Mouse (Mus musculus) midbrain, embryonic 10.5 days (tissue): ENCODE results near the gene Ncor1. TPM values are rescaled to one million over a fixed set of nuclear protein-coding genes. Genes with fewer than 3 reads are reported as not detected.

Experiments
- DNase-seq: peaks from one replicate; pipeline ENCODE4 v3.0.0-alpha.2; 2017; ENCODE audit warnings: low spot score
- H3K27ac ChIP-seq: fragments of 300-500 bp; sonication (generic); replicated peaks from 2 replicates; pipeline ENCODE4 v1.5.1; 2016; ENCODE audit warnings: mild to moderate bottlenecking
- H3K27me3 ChIP-seq: fragments of 300-500 bp; sonication (generic); 2 replicates; pipeline ENCODE4 v1.6.1; 2016; ENCODE audit warnings: low read depth, mild to moderate bottlenecking; ENCODE audit not compliant: poor library complexity, severe bottlenecking
- H3K36me3 ChIP-seq: fragments of 300-500 bp; sonication (generic); 2 replicates; pipeline ENCODE4 v1.6.1; 2016; ENCODE audit warnings: mild to moderate bottlenecking, moderate library complexity
- H3K4me1 ChIP-seq: fragments of 300-500 bp; sonication (generic); 2 replicates; pipeline ENCODE4 v1.6.1; 2016
- H3K4me3 ChIP-seq: fragments of 300-500 bp; sonication (generic); 2 replicates; pipeline ENCODE4 v1.5.1; 2016; ENCODE audit warnings: mild to moderate bottlenecking, moderate library complexity
- H3K9me3 ChIP-seq: fragments of 300-500 bp; sonication (generic); replicated peaks from 2 replicates; pipeline ENCODE4 v1.6.1; 2016; ENCODE audit warnings: mild to moderate bottlenecking
- WGBS: fragments of 180-500 bp; shearing (Covaris S2); methylation state at CpG from one replicate; pipeline ENCODE4 v1.1.7; 2016; 5-methylcytosine and 5-hydroxymethylcytosine counted together
- polyA plus RNA-seq: library from polyadenylated mRNA; unstranded; fragments of >200 nt; fragmentation: Nextera tagmentation; extraction: Ambion mirVana; gene quantifications from 2 replicates; pipeline ENCODE4 v1.2.1, GENCODE M21; 2016

Gene Ncor1
- polyA plus RNA-seq, 1 experiment from 2014 or later: 120 TPM

GRCm38 (mm10) chr11:62277086-62277485, 181.3 kb downstream of the Ncor1 start:
- DNase-seq: no peak
- H3K9me3 ChIP-seq: no peaks in the 10 kb centered on the region
- no peaks in the 10 kb centered on the region for H3K27me3 ChIP-seq
- H3K36me3 ChIP-seq: no peaks in the 10 kb centered on the region
- H3K4me3 ChIP-seq: no peak overlapping the region
- 62% methylated on average over 8 of the region's 8 CpGs for WGBS
- no peak overlapping the region for H3K27ac ChIP-seq
- peaks cover 10% of the 10 kb centered on the region for H3K4me1 ChIP-seq

DNA sequence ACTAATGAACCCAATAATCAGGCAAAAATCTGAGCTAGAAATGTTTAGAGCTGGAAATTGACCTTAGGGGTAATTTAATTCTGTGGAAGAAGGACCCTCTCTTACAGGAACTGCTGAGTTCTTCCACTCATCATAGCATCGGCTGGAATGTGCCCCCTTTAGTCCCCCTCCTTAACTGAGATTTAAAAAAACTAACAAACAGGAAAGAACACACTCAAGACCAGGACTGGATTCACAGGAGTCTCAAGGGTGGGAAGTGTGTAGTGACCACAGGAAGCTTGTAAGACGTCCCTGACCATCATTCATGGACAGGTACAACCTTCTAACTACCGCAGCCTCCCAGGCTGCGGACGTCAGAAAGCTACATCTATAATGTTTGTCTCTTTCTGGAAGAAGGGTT, 187.5 kb downstream of the Ncor1 start:
- DNase-seq: no peak

GRCm38 (mm10) chr11:62269097-62269496, 189.2 kb downstream of the Ncor1 start:
- Histone ChIP-seq H3K9me3 (no peaks in the 10 kb centered on the region), H3K4me1 (peaks cover 38% of the 10 kb centered on the region), H3K4me3 (no peak overlapping the region), H3K27ac (no peak overlapping the region), H3K27me3 (peaks cover 29% of the 10 kb centered on the region; the same call in 1 of the 2 replicates), H3K36me3 (no peaks in the 10 kb centered on the region)
- 83% methylated on average over 12 of the region's 12 CpGs for WGBS
- no peak for DNase-seq

More for the DNA sequence above, 187.5 kb downstream of the Ncor1 start:
- no peaks in the 10 kb centered on the region for H3K36me3 ChIP-seq
- H3K27me3 ChIP-seq: peaks cover 21% of the 10 kb centered on the region; the same call in 1 of the 2 replicates
- H3K9me3 ChIP-seq: no peaks in the 10 kb centered on the region
- 67% methylated on average over 5 of the region's 5 CpGs for WGBS
- H3K27ac ChIP-seq: no peak overlapping the region
- peaks cover 29% of the 10 kb centered on the region for H3K4me1 ChIP-seq
- no peak overlapping the region for H3K4me3 ChIP-seq

DNA sequence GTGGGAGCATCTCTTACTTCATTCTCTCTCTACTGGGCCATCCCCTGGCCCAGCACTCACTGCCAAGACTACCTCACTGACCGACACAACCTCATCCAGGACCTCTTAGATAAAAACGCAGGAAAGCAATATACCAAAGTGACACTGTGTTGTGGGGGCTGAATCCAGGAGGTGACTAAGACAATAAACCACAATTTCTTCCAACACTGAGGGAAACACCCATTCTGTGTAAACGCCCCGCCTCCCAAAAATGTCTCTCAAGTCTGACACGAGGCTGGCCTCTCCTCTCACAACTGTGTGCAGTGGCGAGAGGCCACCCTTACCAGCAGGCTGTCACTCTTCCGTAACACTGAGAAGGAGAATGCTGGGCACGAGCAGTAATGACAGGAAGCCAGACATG, 190.0 kb downstream of the Ncor1 start:
- DNase-seq: no peak
- H3K4me1 ChIP-seq: peaks cover 42% of the 10 kb centered on the region
- H3K36me3 ChIP-seq: no peaks in the 10 kb centered on the region
- no peak overlapping the region for H3K4me3 ChIP-seq
- peaks cover 33% of the 10 kb centered on the region; the same call in 1 of the 2 replicates for H3K27me3 ChIP-seq
- no peaks in the 10 kb centered on the region for H3K9me3 ChIP-seq
- WGBS: 84% methylated on average over 8 of the region's 8 CpGs
- no peak overlapping the region for H3K27ac ChIP-seq

DNA sequence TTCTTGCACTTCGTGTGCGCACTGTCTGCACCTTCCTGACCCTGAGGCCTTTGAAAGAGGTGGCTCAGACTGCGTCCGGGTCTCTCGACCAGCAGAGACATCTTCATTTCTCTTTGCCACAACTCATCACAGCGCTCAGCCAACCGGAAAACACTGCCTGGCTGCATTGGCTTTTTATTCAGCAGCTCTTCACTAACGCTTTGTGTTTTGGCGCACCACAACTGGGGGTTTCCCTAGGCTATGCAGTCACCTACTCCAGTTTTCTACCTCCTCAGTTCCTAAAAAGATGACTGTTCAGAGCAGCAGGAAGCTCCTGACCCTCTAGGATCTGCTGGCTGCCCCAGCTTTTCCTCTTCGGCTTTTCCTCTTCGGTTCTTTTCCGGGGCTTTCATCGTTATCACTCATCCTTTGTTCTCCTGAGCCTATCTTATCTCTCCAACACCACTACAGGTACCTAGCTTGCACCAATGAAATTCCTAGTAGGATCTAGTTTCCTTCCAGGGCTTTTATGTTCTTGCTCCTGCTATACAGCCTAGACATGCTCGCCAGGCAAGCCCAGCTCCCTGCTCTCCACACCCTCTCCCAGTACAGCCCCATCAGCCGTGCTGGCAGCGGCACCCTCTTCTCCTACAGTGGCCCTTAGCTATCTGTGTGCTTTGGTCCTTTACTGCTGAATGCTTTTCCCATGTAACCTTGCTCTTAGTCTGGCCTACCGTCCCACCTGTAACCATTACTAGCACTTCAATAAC, 191.7 kb downstream of the Ncor1 start:
- DNase-seq: peak; percentile 35
- peak overlapping the region; percentile 49; the same call in 1 of the 2 replicates for H3K27ac ChIP-seq
- no peak overlapping the region for H3K4me3 ChIP-seq
- 51% methylated on average over 17 of the region's 17 CpGs for WGBS
- H3K27me3 ChIP-seq: peaks cover 34% of the 10 kb centered on the region; the same call in 1 of the 2 replicates
- H3K4me1 ChIP-seq: peaks cover 51% of the 10 kb centered on the region
- H3K9me3 ChIP-seq: no peaks in the 10 kb centered on the region
- no peaks in the 10 kb centered on the region for H3K36me3 ChIP-seq

Other genes with a start within 250 kb of the Ncor1 start
- gene Adora2b, start 209.6 kb downstream of the Ncor1 start, polyA plus RNA-seq: 3.9 and 4.5 TPM in 2 replicates
- gene Zswim7, start 177.2 kb downstream of the Ncor1 start, polyA plus RNA-seq: 15.6 and 16.8 TPM in 2 replicates
- gene Ttc19, start 177.1 kb downstream of the Ncor1 start, polyA plus RNA-seq: 15.7 and 17.6 TPM in 2 replicates
- 16.4 and 17.9 TPM in 2 replicates for gene Pigl, start 81 bp downstream of the Ncor1 start, polyA plus RNA-seq
- gene Cenpv, start 80.7 kb upstream of the Ncor1 start, polyA plus RNA-seq: 41.7 and 53.7 TPM in 2 replicates
- 3,322 and 3,606 TPM in 2 replicates for gene Ubb, start 92.6 kb upstream of the Ncor1 start, polyA plus RNA-seq
- 3.5 and 6.4 TPM in 2 replicates for gene Trpv2, start 115.9 kb upstream of the Ncor1 start, polyA plus RNA-seq
- gene Lrrc75a, start 190.0 kb upstream of the Ncor1 start, polyA plus RNA-seq: 10.6 and 10.8 TPM in 2 replicates
- 38.7 and 40.9 TPM in 2 replicates for gene Mmgt2, start 190.1 kb upstream of the Ncor1 start, polyA plus RNA-seq